Comparison of ENCODE assay signal across 7 mouse cellular contexts in genomic region chr10:41810564-41811455, GRCm38 (mm10). TPM values are rescaled to one million over a fixed set of nuclear protein-coding genes. Genes with fewer than 3 reads are reported as not detected.
DNase-seq lines count a peak whose midpoint lies in the region; ATAC-seq and TF ChIP-seq lines count a peak whose summit lies in the region.

No protein-coding gene starts in this region.

- under 1% methylated on average over 36 of the region's 36 CpGs for WGBS in lung, embryonic 14.5 days
- WGBS in hindbrain, embryonic 14.5 days: under 1% methylated on average over 36 of the region's 36 CpGs
- WGBS in midbrain, embryonic 13.5 days: under 1% methylated on average over 36 of the region's 36 CpGs

- peak overlapping the region; percentile 73 for H3K9ac ChIP-seq in lung, embryonic 14.5 days
- H3K9ac ChIP-seq in hindbrain, embryonic 14.5 days: peak overlapping the region; percentile 85
- peak overlapping the region; percentile 84 for H3K9ac ChIP-seq in midbrain, embryonic 13.5 days (replicated peaks)

- peak; percentile 38 for DNase-seq in lung, embryonic 14.5 days
- no peak for DNase-seq in lung, postnatal 10 days
- DNase-seq in hindbrain, embryonic 14.5 days (ENCODE audit: low spot score): peak; percentile 70
- no peak for DNase-seq in ovary, postnatal 36 days (ENCODE audit: low spot score)
- DNase-seq in adrenal gland, postnatal 10 days: no peak

- peak; percentile 40; the same call in 1 of the 2 replicates for TF ChIP-seq POLR2A in cortical plate, adult 2 months (IDR thresholded peaks at IDR 0.05; ENCODE audit: extremely low read depth, insufficient read depth, low read length)

- H3K4me2 ChIP-seq in lung, embryonic 14.5 days: peak overlapping the region; percentile 81
- H3K4me2 ChIP-seq in hindbrain, embryonic 14.5 days (replicated peaks): peak overlapping the region; percentile 63
- peak overlapping the region; percentile 73 for H3K4me2 ChIP-seq in midbrain, embryonic 13.5 days (replicated peaks)

- no peaks in the 10 kb centered on the region for H3K27me3 ChIP-seq in lung, embryonic 14.5 days (ENCODE audit: insufficient read depth, low read length)
- H3K27me3 ChIP-seq in hindbrain, embryonic 14.5 days (ENCODE audit: control insufficient read depth, insufficient read depth, low read length): no peaks in the 10 kb centered on the region
- no peaks in the 10 kb centered on the region for H3K27me3 ChIP-seq in midbrain, embryonic 13.5 days

- no peak for TF ChIP-seq CTCF in lung, embryonic 14.5 days (IDR thresholded peaks at IDR 0.05; ENCODE audit: low read depth)
- no peak for TF ChIP-seq CTCF in cortical plate, adult 2 months (IDR thresholded peaks at IDR 0.05; ENCODE audit: extremely low read depth, insufficient read depth, low read length)

- peak overlapping the region; percentile 69 for H3K4me3 ChIP-seq in lung, embryonic 14.5 days (ENCODE audit: low read depth, low read length)
- peak overlapping the region; percentile 58 for H3K4me3 ChIP-seq in cortical plate, adult 2 months (ENCODE audit: insufficient read depth, low read length)
- H3K4me3 ChIP-seq in hindbrain, embryonic 14.5 days (replicated peaks; ENCODE audit: low read length): peak overlapping the region; percentile 96
- H3K4me3 ChIP-seq in midbrain, embryonic 13.5 days (replicated peaks): peak overlapping the region; percentile 86

- ATAC-seq in lung, embryonic 14.5 days (ENCODE audit: insufficient read depth): no peak
- no peak for ATAC-seq in hindbrain, embryonic 14.5 days (ENCODE audit: low FRiP score)
- ATAC-seq in midbrain, embryonic 13.5 days: no peak; the same call in 1 of the 2 replicates

- no peaks in the 10 kb centered on the region for H3K36me3 ChIP-seq in lung, embryonic 14.5 days (ENCODE audit: insufficient read depth)
- no peaks in the 10 kb centered on the region for H3K36me3 ChIP-seq in hindbrain, embryonic 14.5 days (replicated peaks; ENCODE audit: control insufficient read depth, insufficient read depth)
- no peaks in the 10 kb centered on the region for H3K36me3 ChIP-seq in midbrain, embryonic 13.5 days

- H3K4me1 ChIP-seq in lung, embryonic 14.5 days (ENCODE audit: insufficient read depth): peaks cover 14% of the 10 kb centered on the region
- peaks cover 5% of the 10 kb centered on the region for H3K4me1 ChIP-seq in cortical plate, adult 2 months (ENCODE audit: control insufficient read depth, insufficient read depth, low read length)
- H3K4me1 ChIP-seq in hindbrain, embryonic 14.5 days (replicated peaks; ENCODE audit: control insufficient read depth, insufficient read depth, low read length): peaks cover 34% of the 10 kb centered on the region
- peaks cover 40% of the 10 kb centered on the region for H3K4me1 ChIP-seq in midbrain, embryonic 13.5 days (replicated peaks)

- H3K9me3 ChIP-seq in lung, embryonic 14.5 days (ENCODE audit: low read depth, low read length): no peaks in the 10 kb centered on the region
- H3K9me3 ChIP-seq in hindbrain, embryonic 14.5 days (ENCODE audit: control insufficient read depth, low read length): no peaks in the 10 kb centered on the region
- H3K9me3 ChIP-seq in midbrain, embryonic 13.5 days: no peaks in the 10 kb centered on the region

- peak overlapping the region; percentile 96 for H3K27ac ChIP-seq in lung, embryonic 14.5 days (ENCODE audit: low read depth)
- no peak overlapping the region for H3K27ac ChIP-seq in cortical plate, adult 2 months (ENCODE audit: insufficient read depth, low read length)
- peak overlapping the region; percentile 93 for H3K27ac ChIP-seq in hindbrain, embryonic 14.5 days
- H3K27ac ChIP-seq in midbrain, embryonic 13.5 days: peak overlapping the region; percentile 96

RNA-seq across cellular contexts. Expression of gene Sesn1, which starts 1.1 kb away (rescaled TPM):
- 30.5 and 32.5 TPM in 2 replicates for polyA plus RNA-seq in lung, embryonic 14.5 days (2014; fragmentation: Nextera tagmentation; extraction: Ambion mirVana)
- 51.0 and 56.0 TPM in 2 replicates for polyA plus RNA-seq in cortical plate, adult 2 months (2012; rRNA removed)
- 37.1 and 42.7 TPM in 2 replicates for polyA plus RNA-seq in hindbrain, embryonic 14.5 days (2014; fragmentation: Nextera tagmentation; extraction: Ambion mirVana)
- 28.6 and 28.9 TPM in 2 replicates for polyA plus RNA-seq in midbrain, embryonic 13.5 days (2015; fragmentation: Nextera tagmentation; extraction: Ambion mirVana)
- total RNA-seq in adrenal gland, postnatal 10 days (2021): 10 to 100 TPM; 25.4 to 26.4 TPM

RNA-seq across cellular contexts. Expression of gene Cep57l1, which starts 1.1 kb away (rescaled TPM):
- 23.2 and 25.3 TPM in 2 replicates for polyA plus RNA-seq in lung, embryonic 14.5 days (2014; fragmentation: Nextera tagmentation; extraction: Ambion mirVana)
- 6.0 and 6.5 TPM in 2 replicates for polyA plus RNA-seq in cortical plate, adult 2 months (2012; rRNA removed)
- 11.8 and 12.9 TPM in 2 replicates for polyA plus RNA-seq in hindbrain, embryonic 14.5 days (2014; fragmentation: Nextera tagmentation; extraction: Ambion mirVana)
- polyA plus RNA-seq in midbrain, embryonic 13.5 days (2015; fragmentation: Nextera tagmentation; extraction: Ambion mirVana): 16.5 and 21.5 TPM in 2 replicates
- total RNA-seq in adrenal gland, postnatal 10 days (2021): 10 to 100 TPM in 1 of 2 experiments, 1 to 10 TPM in 1; 8.8 to 10.2 TPM

Comparison
In these comparisons a context has a peak if more than half of its experiments do, and no peak if none do; other contexts are left out.
1. DNase-seq: peak in lung, embryonic 14.5 days (single experiment) and hindbrain, embryonic 14.5 days (single experiment); none in lung, postnatal 10 days (single experiment), ovary, postnatal 36 days (single experiment) and adrenal gland, postnatal 10 days (single experiment).
2. Peak in every context shown above with its lines, with median percentiles within 50 percentile points of each other: H3K4me2 ChIP-seq, H3K4me3 ChIP-seq and H3K9ac ChIP-seq.